Mouse (Mus musculus) embryonic facial prominence, embryonic 15.5 days (tissue): Measurements from ENCODE around the gene Synpo2. TPM values are rescaled to one million over a fixed set of nuclear protein-coding genes. Genes with fewer than 3 reads are reported as not detected.

Experiments
- ATAC-seq: fragments of 200-750 bp; cut with Nextera tagmentation; 2 replicates; pipeline ENCODE4 v1.8.0; 2017; ENCODE audit warnings: low read depth, moderate TSS enrichment; ENCODE audit not compliant: insufficient number of reproducible peaks, low FRiP score, low TSS enrichment
- H3K27ac ChIP-seq: fragments of 300-500 bp; sonication (generic); replicated peaks from 2 replicates; pipeline ENCODE4 v1.5.1; 2015; ENCODE audit warnings: mild to moderate bottlenecking, inconsistent platforms
- H3K27me3 ChIP-seq: fragments of 300-500 bp; sonication (generic); 2 replicates; pipeline ENCODE4 v1.6.1; 2015; ENCODE audit warnings: inconsistent platforms
- H3K36me3 ChIP-seq: fragments of 300-500 bp; sonication (generic); 2 replicates; pipeline ENCODE4 v1.6.1; 2015; ENCODE audit warnings: mild to moderate bottlenecking, inconsistent platforms
- H3K4me1 ChIP-seq: fragments of 300-500 bp; sonication (generic); 2 replicates; pipeline ENCODE4 v1.6.1; 2015; ENCODE audit warnings: inconsistent platforms
- H3K4me2 ChIP-seq: fragments of 300-500 bp; sonication (generic); replicated peaks from 2 replicates; pipeline ENCODE4 v1.6.1; 2015; ENCODE audit warnings: mild to moderate bottlenecking, inconsistent platforms
- H3K4me3 ChIP-seq: fragments of 300-500 bp; sonication (generic); replicated peaks from 2 replicates; pipeline ENCODE4 v1.5.1; 2015; ENCODE audit warnings: mild to moderate bottlenecking, inconsistent platforms
- H3K9ac ChIP-seq: fragments of 300-500 bp; sonication (generic); 2 replicates; pipeline ENCODE4 v1.6.1; 2015; ENCODE audit warnings: inconsistent platforms
- H3K9me3 ChIP-seq: fragments of 300-500 bp; sonication (generic); replicated peaks from 2 replicates; pipeline ENCODE4 v1.6.1; 2016; ENCODE audit warnings: inconsistent platforms
- WGBS: fragments of 180-500 bp; shearing (Covaris S2); methylation state at CpG from one replicate; pipeline ENCODE4 v1.1.7; 2015; 5-methylcytosine and 5-hydroxymethylcytosine counted together
- polyA plus RNA-seq: library from polyadenylated mRNA; unstranded; fragments of >200 nt; fragmentation: Nextera tagmentation; extraction: Ambion mirVana; gene quantifications from 2 replicates; pipeline ENCODE4 v1.2.1, GENCODE M21; 2015

Gene Synpo2
- polyA plus RNA-seq = 6.9 and 9.2 TPM in 2 replicates

DNA sequence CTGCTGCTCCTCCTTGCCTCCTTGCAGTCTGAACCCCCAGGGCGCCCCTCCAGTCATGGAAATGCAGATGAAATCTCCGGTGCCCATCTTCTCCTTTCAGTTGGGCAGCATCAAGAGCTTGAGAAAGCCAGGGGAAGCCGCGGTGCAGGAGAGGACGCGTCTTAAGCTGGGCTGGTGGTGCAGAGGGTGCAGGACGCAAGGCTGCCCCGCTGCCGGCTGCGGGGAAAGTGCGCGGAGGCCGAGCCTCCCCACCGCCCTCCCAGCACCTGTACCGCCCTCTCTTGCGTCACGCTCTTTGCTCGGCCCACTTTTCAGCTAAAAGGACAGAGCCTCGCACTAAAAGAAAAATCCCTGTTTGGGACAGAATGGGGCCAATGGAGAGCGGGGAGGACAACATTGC is at the start of gene Synpo2:
TSS of gene Synpo2 (minus strand) at position 229 of the 400 bp plus-strand sequence.
- 0% methylated on average over 20 of the region's 20 CpGs for WGBS
- ATAC-seq = no peak; the same call in 1 of the 2 replicates
- H3K9me3 ChIP-seq = no peaks in the 10 kb centered on the region
- H3K4me3 ChIP-seq = peak within 1 kb of the TSS; percentile 50
- peak within 1 kb of the TSS; percentile 71 for H3K4me2 ChIP-seq
- H3K27ac ChIP-seq = peak within 1 kb of the TSS; percentile 44; the same call in 1 of the 2 replicates
- H3K36me3 ChIP-seq = no peaks in the 10 kb centered on the region
- H3K27me3 ChIP-seq = no peaks in the 10 kb centered on the region
- H3K9ac ChIP-seq = peak within 1 kb of the TSS; percentile 37; the same call in 1 of the 2 replicates
- peaks cover 20% of the 10 kb centered on the region for H3K4me1 ChIP-seq

GRCm38 (mm10) chr3:123285649-123286048 is 49.7 kb upstream of the Synpo2 start:
- no peak overlapping the region for H3K27ac ChIP-seq
- peak; percentile 54 for ATAC-seq
- no peak overlapping the region for H3K4me3 ChIP-seq
- no peak overlapping the region for H3K4me2 ChIP-seq
- H3K4me1 ChIP-seq = no peaks in the 10 kb centered on the region
- H3K36me3 ChIP-seq = peaks cover 26% of the 10 kb centered on the region
- H3K27me3 ChIP-seq = no peaks in the 10 kb centered on the region
- H3K9ac ChIP-seq = no peak overlapping the region
- no peaks in the 10 kb centered on the region for H3K9me3 ChIP-seq

DNA sequence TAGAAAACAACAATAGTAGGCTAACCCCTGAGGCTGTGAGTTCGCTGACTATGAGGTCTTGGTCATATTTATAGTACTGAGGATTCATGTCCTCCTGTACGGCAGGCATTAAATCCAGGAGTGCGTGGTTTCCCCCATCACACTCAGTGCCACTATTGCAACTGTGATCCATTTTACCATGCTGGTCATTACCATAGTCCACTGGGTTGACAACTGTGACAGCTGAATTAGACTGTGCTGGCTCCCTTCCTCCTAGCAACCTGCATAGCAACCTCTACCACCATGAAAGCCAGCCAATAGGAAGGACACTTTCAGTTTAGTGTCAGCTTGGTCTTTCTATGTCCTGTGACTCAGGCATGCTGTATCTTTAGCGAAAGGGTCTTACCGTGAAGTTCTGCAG is 48.3 kb upstream of the Synpo2 start:
- 96% methylated on average over 5 of the region's 5 CpGs for WGBS
- no peak for ATAC-seq
- H3K4me1 ChIP-seq = no peaks in the 10 kb centered on the region
- no peak overlapping the region for H3K4me2 ChIP-seq
- no peak overlapping the region for H3K4me3 ChIP-seq
- H3K36me3 ChIP-seq = peaks cover 39% of the 10 kb centered on the region
- H3K27me3 ChIP-seq = no peaks in the 10 kb centered on the region
- no peaks in the 10 kb centered on the region for H3K9me3 ChIP-seq
- H3K27ac ChIP-seq = no peak overlapping the region
- no peak overlapping the region for H3K9ac ChIP-seq

DNA sequence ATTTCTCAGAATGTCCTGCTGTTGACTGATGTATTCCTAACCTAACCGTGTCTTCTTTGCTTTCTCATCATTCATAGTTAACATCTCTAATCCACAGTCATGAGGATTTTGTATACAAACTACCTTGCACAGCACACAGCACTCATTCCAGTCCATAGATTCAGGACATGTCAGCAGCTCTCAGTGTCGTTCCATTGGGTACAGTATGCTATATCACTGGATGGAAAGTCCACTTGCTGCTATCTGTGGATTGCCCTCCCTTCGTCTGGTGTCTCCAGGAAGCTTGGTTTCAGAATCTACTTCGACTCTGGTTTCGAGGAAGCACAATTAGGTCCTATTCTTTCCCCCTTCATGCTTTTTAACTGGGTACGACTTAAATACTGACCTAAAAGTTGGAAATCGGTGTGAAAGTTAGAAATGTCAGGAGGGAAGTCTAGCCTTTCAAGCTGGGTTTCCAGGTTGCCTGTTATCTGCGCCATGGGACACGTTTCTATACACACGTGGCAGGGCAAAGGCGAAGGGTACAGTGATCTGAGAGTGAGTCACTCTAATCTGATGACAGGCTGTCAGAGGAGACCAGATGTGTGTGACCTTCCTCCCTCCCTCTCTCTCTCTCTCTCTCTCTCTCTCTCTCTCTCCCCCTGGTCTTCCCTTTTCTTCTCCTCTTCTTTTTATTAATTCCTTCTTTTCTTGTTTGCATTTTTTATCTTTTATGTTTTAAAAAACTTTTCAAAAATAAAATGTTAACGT is 47.1 kb upstream of the Synpo2 start:
- 79% methylated on average over 12 of the region's 12 CpGs for WGBS
- Histone ChIP-seq H3K4me1 (no peaks in the 10 kb centered on the region), H3K4me3 (no peak overlapping the region), H3K9ac (no peak overlapping the region), H3K4me2 (no peak overlapping the region), H3K9me3 (no peaks in the 10 kb centered on the region), H3K36me3 (peaks cover 52% of the 10 kb centered on the region), H3K27ac (no peak overlapping the region), H3K27me3 (no peaks in the 10 kb centered on the region)
- ATAC-seq = no peak

DNA sequence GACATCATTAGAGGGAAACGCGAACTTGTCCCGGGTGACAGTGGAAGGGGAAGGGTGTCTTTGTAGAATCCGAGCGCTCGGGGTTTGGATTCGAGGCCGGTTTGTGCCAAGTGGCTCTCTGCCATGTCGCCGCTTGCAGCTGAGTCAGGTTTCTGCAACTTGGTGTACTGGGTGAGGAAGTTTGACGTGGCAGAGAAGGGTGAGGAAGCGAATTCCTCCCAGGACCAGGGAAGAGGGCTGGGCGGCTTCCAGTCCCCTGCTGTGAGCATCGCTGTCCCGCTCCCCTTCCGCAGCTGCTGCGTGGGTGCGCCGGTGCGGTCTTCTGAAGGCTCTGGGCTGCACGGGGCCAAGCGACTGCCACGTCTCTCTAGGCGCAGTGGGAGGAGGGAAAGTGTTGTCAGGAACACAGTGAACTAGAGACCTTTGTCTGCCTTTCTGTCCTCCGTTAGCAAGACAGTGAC is 31.8 kb upstream of the Synpo2 start:
- Histone ChIP-seq H3K27ac (peak overlapping the region; percentile 89), H3K4me1 (peaks cover 15% of the 10 kb centered on the region; the same call in 1 of the 2 replicates), H3K36me3 (peaks cover 28% of the 10 kb centered on the region), H3K9ac (peak overlapping the region; percentile 45), H3K27me3 (no peaks in the 10 kb centered on the region), H3K4me2 (peak overlapping the region; percentile 54), H3K4me3 (peak overlapping the region; percentile 69), H3K9me3 (no peaks in the 10 kb centered on the region)
- peak; percentile 41 for ATAC-seq
- 0% methylated on average over 25 of the region's 25 CpGs for WGBS

DNA sequence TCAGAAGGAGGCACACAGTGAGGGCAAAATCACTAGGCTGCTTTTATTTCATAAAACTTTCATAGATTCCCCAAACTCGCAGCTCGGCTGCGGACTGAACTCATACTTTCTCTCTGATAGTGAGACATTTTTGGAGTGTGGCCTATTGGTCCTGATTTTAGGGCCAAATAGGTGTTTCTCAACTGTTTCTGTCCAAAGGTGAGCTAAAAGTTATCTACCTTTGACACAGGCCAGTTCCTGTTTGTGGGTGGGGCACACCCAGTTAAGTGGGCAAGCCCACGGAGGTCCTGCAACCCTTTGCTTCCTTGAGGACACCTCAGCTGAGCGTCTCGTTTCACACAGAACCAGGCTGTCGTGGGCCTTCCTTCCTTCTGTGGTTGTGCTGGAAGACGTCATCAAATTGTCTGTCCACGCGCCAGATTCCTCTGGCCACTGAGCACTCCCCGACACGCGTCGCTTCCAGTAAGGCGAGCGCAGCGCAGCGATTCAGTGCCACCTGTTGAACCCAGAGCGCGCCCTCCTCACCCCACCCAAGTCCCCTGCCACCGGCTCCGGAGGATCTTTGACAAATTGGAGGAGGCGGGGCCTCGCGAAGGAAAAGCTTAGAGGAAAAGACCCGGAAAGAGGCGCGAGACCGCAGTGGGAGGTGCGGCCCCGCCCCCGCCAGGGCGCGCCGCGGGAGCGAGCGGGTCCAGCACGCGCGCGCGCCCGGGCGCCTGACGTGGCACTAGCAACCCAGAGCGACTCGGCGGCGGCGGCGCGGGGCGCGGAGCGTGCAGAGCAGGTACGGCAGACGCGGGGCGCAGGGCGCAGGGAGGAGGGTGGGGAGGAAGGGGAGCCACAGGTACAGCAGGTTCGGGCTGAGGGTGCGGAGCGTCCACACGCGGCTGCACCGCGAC is 31.1 kb upstream of the Synpo2 start, which contains the start of gene Sec24d:
TSS of gene Sec24d (plus strand) at position 703 of the 899 bp plus-strand sequence.
- Histone ChIP-seq H3K4me1 (peaks cover 15% of the 10 kb centered on the region; the same call in 1 of the 2 replicates), H3K27ac (peak within 1 kb of the TSS; percentile 89), H3K9ac (peak within 1 kb of the TSS; percentile 45), H3K4me3 (peak within 1 kb of the TSS; percentile 69), H3K27me3 (no peaks in the 10 kb centered on the region), H3K36me3 (peaks cover 22% of the 10 kb centered on the region), H3K4me2 (peak within 1 kb of the TSS; percentile 54), H3K9me3 (no peaks in the 10 kb centered on the region)
- ATAC-seq = peak; percentile 92
- 2% methylated on average over 68 of the region's 68 CpGs for WGBS

- Histone ChIP-seq H3K4me1 (peaks cover 15% of the 10 kb centered on the region; the same call in 1 of the 2 replicates), H3K27me3 (no peaks in the 10 kb centered on the region), H3K9ac (no peak overlapping the region), H3K4me2 (peak overlapping the region; percentile 36), H3K36me3 (peaks cover 3% of the 10 kb centered on the region; the same call in 1 of the 2 replicates), H3K27ac (no peak overlapping the region), H3K4me3 (peak overlapping the region; percentile 39), H3K9me3 (no peaks in the 10 kb centered on the region)
- no peak for ATAC-seq
- WGBS = 42% methylated on average over 6 of the region's 6 CpGs
Measured at GRCm38 (mm10) chr3:123264706-123265105, 28.8 kb upstream of the Synpo2 start.

DNA sequence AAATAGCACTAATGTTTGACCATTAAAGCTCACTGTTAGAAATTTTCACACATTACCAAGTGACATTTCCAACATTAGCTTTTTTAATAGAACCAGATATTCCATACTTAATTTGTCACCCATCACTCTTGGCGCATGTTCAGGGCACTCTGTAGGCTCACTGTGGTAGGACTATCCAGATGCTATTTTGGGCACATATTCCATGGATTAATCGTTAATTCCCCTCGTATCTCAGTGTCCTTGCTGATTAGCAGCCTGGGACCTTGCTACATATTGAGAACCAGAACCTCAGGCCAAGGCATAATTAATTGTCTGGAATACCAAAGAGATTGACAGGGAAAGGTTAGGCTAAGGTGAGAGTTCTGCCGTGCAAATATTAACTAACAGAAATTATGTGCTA is 22.8 kb upstream of the Synpo2 start:
- H3K4me2 ChIP-seq = no peak overlapping the region
- H3K9me3 ChIP-seq = no peaks in the 10 kb centered on the region
- no peak for ATAC-seq
- WGBS = 76% methylated on average over 4 of the region's 4 CpGs
- no peak overlapping the region for H3K9ac ChIP-seq
- no peak overlapping the region for H3K27ac ChIP-seq
- H3K4me3 ChIP-seq = no peak overlapping the region
- no peaks in the 10 kb centered on the region for H3K36me3 ChIP-seq
- no peaks in the 10 kb centered on the region for H3K4me1 ChIP-seq
- no peaks in the 10 kb centered on the region for H3K27me3 ChIP-seq

- WGBS = 71% methylated on average over 11 of the region's 11 CpGs
- no peaks in the 10 kb centered on the region for H3K36me3 ChIP-seq
Measured at GRCm38 (mm10) chr3:123256181-123257101, 20.5 kb upstream of the Synpo2 start.

DNA sequence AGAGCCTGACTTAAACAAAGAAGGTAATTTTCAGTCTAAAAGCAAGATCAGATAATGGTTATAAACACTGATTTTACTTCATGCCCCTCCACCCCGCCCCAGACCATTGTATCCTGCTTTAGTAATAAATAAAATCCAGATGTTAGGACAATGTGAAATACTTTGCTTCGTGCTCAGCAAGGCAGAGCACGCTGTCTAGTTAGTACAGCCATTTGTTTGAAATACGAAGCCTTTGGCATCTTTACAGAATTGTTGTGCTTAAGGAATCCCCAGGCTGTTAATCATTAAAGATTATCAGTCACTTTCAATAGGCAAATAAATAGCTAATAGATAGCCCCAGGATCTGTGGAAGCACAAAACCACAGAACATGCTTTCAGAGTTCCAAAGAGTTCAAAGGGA is 9.7 kb upstream of the Synpo2 start:
- 14% methylated on average over 4 of the region's 4 CpGs for WGBS
- ATAC-seq = no peak

More at GRCm38 (mm10) chr3:123256181-123257101, 20.5 kb upstream of the Synpo2 start:
- Histone ChIP-seq H3K4me2 (no peak overlapping the region), H3K4me3 (no peak overlapping the region), H3K4me1 (no peaks in the 10 kb centered on the region), H3K27me3 (no peaks in the 10 kb centered on the region), H3K9me3 (no peaks in the 10 kb centered on the region), H3K9ac (no peak overlapping the region), H3K27ac (no peak overlapping the region)
- no peak for ATAC-seq

More for the DNA sequence above, 9.7 kb upstream of the Synpo2 start:
- Histone ChIP-seq H3K4me1 (0 out of 2 replicates have a peak, but pooled peaks cover 12% of the 10 kb centered on the region), H3K27me3 (no peaks in the 10 kb centered on the region), H3K4me2 (no peak overlapping the region), H3K9ac (no peak overlapping the region), H3K9me3 (no peaks in the 10 kb centered on the region), H3K36me3 (no peaks in the 10 kb centered on the region), H3K4me3 (no peak overlapping the region), H3K27ac (0 out of 2 replicates have a peak overlapping the region, but pooled peaks have one; percentile 34)
